Mouse (Mus musculus) forebrain, embryonic 12.5 days (tissue): Measurements from ENCODE around the gene Lsamp. TPM values are rescaled to one million over a fixed set of nuclear protein-coding genes. Genes with fewer than 3 reads are reported as not detected.

Experiments used
- ATAC-seq: fragments of 200-750 bp; cut with Nextera tagmentation; 2 replicates; pipeline ENCODE4 v1.8.0; 2017; ENCODE audit warnings: moderate TSS enrichment; ENCODE audit not compliant: low FRiP score
- H3K27ac ChIP-seq: fragments of 300-500 bp; sonication (generic); 2 replicates; pipeline ENCODE4 v1.5.1; 2016; ENCODE audit warnings: mild to moderate bottlenecking
- H3K27me3 ChIP-seq: fragments of 300-500 bp; sonication (generic); 2 replicates; pipeline ENCODE4 v1.6.1; 2016; ENCODE audit warnings: mild to moderate bottlenecking
- H3K36me3 ChIP-seq: fragments of 300-500 bp; sonication (generic); replicated peaks from 2 replicates; pipeline ENCODE4 v1.6.1; 2016; ENCODE audit warnings: mild to moderate bottlenecking
- H3K4me1 ChIP-seq: fragments of 300-500 bp; sonication (generic); 2 replicates; pipeline ENCODE4 v1.6.1; 2016
- H3K4me2 ChIP-seq: fragments of 300-500 bp; sonication (generic); 2 replicates; pipeline ENCODE4 v1.6.1; 2016; ENCODE audit warnings: mild to moderate bottlenecking, moderate library complexity
- H3K4me3 ChIP-seq: fragments of 300-500 bp; sonication (generic); replicated peaks from 2 replicates; pipeline ENCODE4 v1.5.1; 2016; ENCODE audit warnings: mild to moderate bottlenecking
- H3K9ac ChIP-seq: fragments of 300-500 bp; sonication (generic); 2 replicates; pipeline ENCODE4 v1.6.1; 2016; ENCODE audit warnings: mild to moderate bottlenecking
- H3K9me3 ChIP-seq: fragments of 300-500 bp; sonication (generic); 2 replicates; pipeline ENCODE4 v1.6.1; 2016
- WGBS: fragments of 180-500 bp; shearing (Covaris S2); methylation state at CpG from one replicate; pipeline ENCODE4 v1.1.7; 2016; 5-methylcytosine and 5-hydroxymethylcytosine counted together
- microRNA-seq: library from miRNA; unstranded; fragments of <30 nt; microRNA quantifications from one replicate; pipeline ENCODE4, GENCODE M21; 2017
- polyA plus RNA-seq: library from polyadenylated mRNA; unstranded; fragments of >200 nt; fragmentation: Nextera tagmentation; extraction: Ambion mirVana; gene quantifications from 2 replicates; pipeline ENCODE4 v1.2.1, GENCODE M21; 2016

Gene Lsamp
- polyA plus RNA-seq, 1 experiment from 2014 or later, result 24.6 TPM

GRCm38 (mm10) chr16:42190114-42191045, 2206.2 kb downstream of the Lsamp start:
- peak overlapping the region; percentile 75 for H3K4me2 ChIP-seq
- peak overlapping the region; percentile 52 for H3K4me3 ChIP-seq
- peaks cover 11% of the 10 kb centered on the region for H3K4me1 ChIP-seq
- ATAC-seq, result peak; percentile 95
- H3K27me3 ChIP-seq, result 0 out of 2 replicates have a peak, but pooled peaks cover 3% of the 10 kb centered on the region
- no peaks in the 10 kb centered on the region for H3K9me3 ChIP-seq
- peak overlapping the region; percentile 95 for H3K27ac ChIP-seq
- WGBS, result 2% methylated on average over 44 of the region's 44 CpGs
- H3K9ac ChIP-seq, result peak overlapping the region; percentile 77
- no peaks in the 10 kb centered on the region for H3K36me3 ChIP-seq

Small RNA genes within 50 kb of the gene (microRNA-seq; reads per million reads assigned to microRNA genes)
- gene Gm27887 (not detected), gene Gm47276 (not detected)
